Mouse (Mus musculus): ENCODE measurements around the gene Ercc2. TPM values are rescaled to one million over a fixed set of nuclear protein-coding genes. Genes with fewer than 3 reads are reported as not detected.

Gene Ercc2
- polyA plus RNA-seq, 1 experiment from 2014 or later: 11.9 TPM

- H3K4me3 ChIP-seq (ENCODE audit: low read length): no peak overlapping the region
- H3K9ac ChIP-seq (ENCODE audit: low read depth, low read length): no peak overlapping the region
- no peaks in the 10 kb centered on the region for H3K9me3 ChIP-seq (ENCODE audit: control insufficient read depth, low read length)
- no peaks in the 10 kb centered on the region for H3K36me3 ChIP-seq (ENCODE audit: control insufficient read depth, insufficient read depth, low read length)
- no peaks in the 10 kb centered on the region for H3K4me1 ChIP-seq (ENCODE audit: control insufficient read depth, insufficient read depth, low read length)
- peaks cover 5% of the 10 kb centered on the region for H3K27me3 ChIP-seq (ENCODE audit: control insufficient read depth, insufficient read depth, low read length)
- no peak overlapping the region for H3K4me2 ChIP-seq (replicated peaks; ENCODE audit: low read depth, low read length)
- 34% methylated on average over 6 of the region's 6 CpGs for WGBS
- no peak for ATAC-seq (ENCODE audit: low FRiP score, low TSS enrichment)
- H3K27ac ChIP-seq (ENCODE audit: low read depth, low read length): no peak overlapping the region
Measured at GRCm38 (mm10) chr7:19409753-19410152, 27.9 kb downstream of the Ercc2 start.

- Histone ChIP-seq H3K27me3 (ENCODE audit: control insufficient read depth, insufficient read depth, low read length) (peaks cover 3% of the 10 kb centered on the region; the same call in 1 of the 2 replicates), H3K4me1 (ENCODE audit: control insufficient read depth, insufficient read depth, low read length) (no peaks in the 10 kb centered on the region), H3K4me3 (ENCODE audit: low read length) (no peak overlapping the region), H3K27ac (ENCODE audit: low read depth, low read length) (no peak overlapping the region), H3K9ac (ENCODE audit: low read depth, low read length) (no peak overlapping the region), H3K36me3 (ENCODE audit: control insufficient read depth, insufficient read depth, low read length) (no peaks in the 10 kb centered on the region), H3K4me2 (replicated peaks; ENCODE audit: low read depth, low read length) (no peak overlapping the region), H3K9me3 (ENCODE audit: control insufficient read depth, low read length) (no peaks in the 10 kb centered on the region)
- WGBS: 76% methylated on average over 11 of the region's 11 CpGs
- no peak for ATAC-seq (ENCODE audit: low FRiP score, low TSS enrichment)
Measured at GRCm38 (mm10) chr7:19410766-19411344, 29.0 kb downstream of the Ercc2 start.

GRCm38 (mm10) chr7:19411783-19412182 lies 30.0 kb downstream of the Ercc2 start:
- H3K9me3 ChIP-seq (ENCODE audit: control insufficient read depth, low read length): no peaks in the 10 kb centered on the region
- no peak overlapping the region for H3K27ac ChIP-seq (ENCODE audit: low read depth, low read length)
- no peak for ATAC-seq (ENCODE audit: low FRiP score, low TSS enrichment)
- no peaks in the 10 kb centered on the region for H3K36me3 ChIP-seq (ENCODE audit: control insufficient read depth, insufficient read depth, low read length)
- no peaks in the 10 kb centered on the region for H3K4me1 ChIP-seq (ENCODE audit: control insufficient read depth, insufficient read depth, low read length)
- H3K27me3 ChIP-seq (ENCODE audit: control insufficient read depth, insufficient read depth, low read length): peaks cover 6% of the 10 kb centered on the region; the same call in 1 of the 2 replicates
- no peak overlapping the region for H3K9ac ChIP-seq (ENCODE audit: low read depth, low read length)
- H3K4me3 ChIP-seq (ENCODE audit: low read length): no peak overlapping the region
- H3K4me2 ChIP-seq (replicated peaks; ENCODE audit: low read depth, low read length): no peak overlapping the region
- WGBS: 80% methylated on average over 5 of the region's 5 CpGs

- no peaks in the 10 kb centered on the region for H3K4me1 ChIP-seq (ENCODE audit: control insufficient read depth, insufficient read depth, low read length)
- H3K9me3 ChIP-seq (ENCODE audit: control insufficient read depth, low read length): no peaks in the 10 kb centered on the region
- ATAC-seq (ENCODE audit: low FRiP score, low TSS enrichment): no peak
- H3K9ac ChIP-seq (ENCODE audit: low read depth, low read length): no peak overlapping the region
- WGBS: 83% methylated on average over 3 of the region's 3 CpGs
- H3K4me3 ChIP-seq (ENCODE audit: low read length): no peak overlapping the region
- H3K36me3 ChIP-seq (ENCODE audit: control insufficient read depth, insufficient read depth, low read length): no peaks in the 10 kb centered on the region
- H3K27me3 ChIP-seq (ENCODE audit: control insufficient read depth, insufficient read depth, low read length): peaks cover 12% of the 10 kb centered on the region; the same call in 1 of the 2 replicates
- no peak overlapping the region for H3K27ac ChIP-seq (ENCODE audit: low read depth, low read length)
- no peak overlapping the region for H3K4me2 ChIP-seq (replicated peaks; ENCODE audit: low read depth, low read length)
Measured at GRCm38 (mm10) chr7:19413525-19413924, 31.7 kb downstream of the Ercc2 start.

GRCm38 (mm10) chr7:19416590-19416989 lies 34.8 kb downstream of the Ercc2 start:
- no peak for ATAC-seq (ENCODE audit: low FRiP score, low TSS enrichment)
- WGBS: 71% methylated on average over 15 of the region's 15 CpGs
- H3K36me3 ChIP-seq (ENCODE audit: control insufficient read depth, insufficient read depth, low read length): no peaks in the 10 kb centered on the region
- H3K4me3 ChIP-seq (ENCODE audit: low read length): no peak overlapping the region
- no peak overlapping the region for H3K4me2 ChIP-seq (replicated peaks; ENCODE audit: low read depth, low read length)
- peaks cover 30% of the 10 kb centered on the region for H3K27me3 ChIP-seq (ENCODE audit: control insufficient read depth, insufficient read depth, low read length)
- no peak overlapping the region for H3K9ac ChIP-seq (ENCODE audit: low read depth, low read length)
- no peaks in the 10 kb centered on the region for H3K9me3 ChIP-seq (ENCODE audit: control insufficient read depth, low read length)
- H3K27ac ChIP-seq (ENCODE audit: low read depth, low read length): no peak overlapping the region
- peaks cover 3% of the 10 kb centered on the region; the same call in 1 of the 2 replicates for H3K4me1 ChIP-seq (ENCODE audit: control insufficient read depth, insufficient read depth, low read length)

GRCm38 (mm10) chr7:19420121-19420520 lies 38.3 kb downstream of the Ercc2 start:
- Histone ChIP-seq H3K9ac (ENCODE audit: low read depth, low read length) (no peak overlapping the region), H3K27ac (ENCODE audit: low read depth, low read length) (no peak overlapping the region), H3K4me2 (replicated peaks; ENCODE audit: low read depth, low read length) (peak overlapping the region; percentile 19; the same call in 1 of the 2 replicates), H3K27me3 (ENCODE audit: control insufficient read depth, insufficient read depth, low read length) (peaks cover 31% of the 10 kb centered on the region), H3K36me3 (ENCODE audit: control insufficient read depth, insufficient read depth, low read length) (peaks cover 4% of the 10 kb centered on the region), H3K9me3 (ENCODE audit: control insufficient read depth, low read length) (no peaks in the 10 kb centered on the region), H3K4me3 (ENCODE audit: low read length) (peak overlapping the region; percentile 16), H3K4me1 (ENCODE audit: control insufficient read depth, insufficient read depth, low read length) (peaks cover 3% of the 10 kb centered on the region; the same call in 1 of the 2 replicates)
- WGBS: 6% methylated on average over 28 of the region's 28 CpGs
- ATAC-seq (ENCODE audit: low FRiP score, low TSS enrichment): no peak

GRCm38 (mm10) chr7:19420821-19421636 lies 39.2 kb downstream of the Ercc2 start:
- H3K4me3 ChIP-seq (ENCODE audit: low read length): peak overlapping the region; percentile 33

GRCm38 (mm10) chr7:19423083-19423482 lies 41.3 kb downstream of the Ercc2 start:
- 90% methylated on average over 3 of the region's 3 CpGs for WGBS
- no peak overlapping the region for H3K4me3 ChIP-seq (ENCODE audit: low read length)

More at GRCm38 (mm10) chr7:19420821-19421636, 39.2 kb downstream of the Ercc2 start:
- peaks cover 13% of the 10 kb centered on the region for H3K36me3 ChIP-seq (ENCODE audit: control insufficient read depth, insufficient read depth, low read length)
- peak; percentile 95 for ATAC-seq (ENCODE audit: low FRiP score, low TSS enrichment)
- 13% methylated on average over 43 of the region's 43 CpGs for WGBS
- H3K27me3 ChIP-seq (ENCODE audit: control insufficient read depth, insufficient read depth, low read length): peaks cover 28% of the 10 kb centered on the region
- peaks cover 3% of the 10 kb centered on the region; the same call in 1 of the 2 replicates for H3K4me1 ChIP-seq (ENCODE audit: control insufficient read depth, insufficient read depth, low read length)
- no peaks in the 10 kb centered on the region for H3K9me3 ChIP-seq (ENCODE audit: control insufficient read depth, low read length)
- no peak overlapping the region for H3K9ac ChIP-seq (ENCODE audit: low read depth, low read length)
- H3K27ac ChIP-seq (ENCODE audit: low read depth, low read length): no peak overlapping the region
- H3K4me2 ChIP-seq (replicated peaks; ENCODE audit: low read depth, low read length): peak overlapping the region; percentile 63

GRCm38 (mm10) chr7:19424051-19424450 lies 42.2 kb downstream of the Ercc2 start:
- no peaks in the 10 kb centered on the region for H3K9me3 ChIP-seq (ENCODE audit: control insufficient read depth, low read length)
- no peak overlapping the region for H3K9ac ChIP-seq (ENCODE audit: low read depth, low read length)
- ATAC-seq (ENCODE audit: low FRiP score, low TSS enrichment): no peak
- peaks cover 43% of the 10 kb centered on the region for H3K36me3 ChIP-seq (ENCODE audit: control insufficient read depth, insufficient read depth, low read length)
- WGBS: 67% methylated on average over 4 of the region's 4 CpGs
- peaks cover 3% of the 10 kb centered on the region; the same call in 1 of the 2 replicates for H3K4me1 ChIP-seq (ENCODE audit: control insufficient read depth, insufficient read depth, low read length)
- H3K27me3 ChIP-seq (ENCODE audit: control insufficient read depth, insufficient read depth, low read length): peaks cover 17% of the 10 kb centered on the region
- H3K4me3 ChIP-seq (ENCODE audit: low read length): no peak overlapping the region
- no peak overlapping the region for H3K4me2 ChIP-seq (replicated peaks; ENCODE audit: low read depth, low read length)
- H3K27ac ChIP-seq (ENCODE audit: low read depth, low read length): no peak overlapping the region

More at GRCm38 (mm10) chr7:19423083-19423482, 41.3 kb downstream of the Ercc2 start:
- H3K9ac ChIP-seq (ENCODE audit: low read depth, low read length): no peak overlapping the region
- peaks cover 3% of the 10 kb centered on the region; the same call in 1 of the 2 replicates for H3K4me1 ChIP-seq (ENCODE audit: control insufficient read depth, insufficient read depth, low read length)
- no peaks in the 10 kb centered on the region for H3K9me3 ChIP-seq (ENCODE audit: control insufficient read depth, low read length)
- peaks cover 33% of the 10 kb centered on the region for H3K36me3 ChIP-seq (ENCODE audit: control insufficient read depth, insufficient read depth, low read length)
- no peak for ATAC-seq (ENCODE audit: low FRiP score, low TSS enrichment)
- no peak overlapping the region for H3K27ac ChIP-seq (ENCODE audit: low read depth, low read length)
- no peak overlapping the region for H3K4me2 ChIP-seq (replicated peaks; ENCODE audit: low read depth, low read length)
- peaks cover 20% of the 10 kb centered on the region for H3K27me3 ChIP-seq (ENCODE audit: control insufficient read depth, insufficient read depth, low read length)

Data from kidney, embryonic 14.5 days (tissue).